In genomic region chr10:24297792-24298191, GRCm38 (mm10) we compare ENCODE assay signal across 10 mouse cellular contexts.
DNase-seq lines count a peak whose midpoint lies in the region; ATAC-seq and TF ChIP-seq lines count a peak whose summit lies in the region.
"Had no signal": no experiment of that assay in that cellular context is flagged by ENCODE, and none has a peak within 500 bp of the region (broad histone marks: within the 10 kb centered on the region; RNA-seq: fewer than 3 reads in every experiment).

No protein-coding gene starts in this region.

- no peak overlapping the region for H3K4me3 ChIP-seq in midbrain, postnatal 0 days (ENCODE audit: low read depth, low read length)
- H3K4me3 ChIP-seq: embryonic facial prominence, embryonic 12.5 days; limb, embryonic 12.5 days had no signal

- no peaks in the 10 kb centered on the region for H3K9me3 ChIP-seq in midbrain, postnatal 0 days (ENCODE audit: low read length)
- H3K9me3 ChIP-seq: embryonic facial prominence, embryonic 12.5 days; limb, embryonic 12.5 days had no signal

- no peak for ATAC-seq in midbrain, postnatal 0 days (ENCODE audit: low FRiP score)

- WGBS in midbrain, postnatal 0 days = 3% methylated on average over 1 of the region's 1 CpGs

- H3K4me2 ChIP-seq in midbrain, postnatal 0 days (ENCODE audit: low read depth, low read length, poor library complexity, severe bottlenecking) = no peak overlapping the region
- H3K4me2 ChIP-seq: embryonic facial prominence, embryonic 12.5 days; limb, embryonic 12.5 days had no signal

- no peaks in the 10 kb centered on the region for H3K27me3 ChIP-seq in midbrain, postnatal 0 days (ENCODE audit: insufficient read depth, low read length)
- H3K27me3 ChIP-seq: embryonic facial prominence, embryonic 12.5 days; limb, embryonic 12.5 days had no signal

- H3K9ac ChIP-seq in midbrain, postnatal 0 days (replicated peaks; ENCODE audit: low read length, poor library complexity, severe bottlenecking) = no peak overlapping the region
- H3K9ac ChIP-seq: embryonic facial prominence, embryonic 12.5 days; limb, embryonic 12.5 days had no signal

- H3K4me1 ChIP-seq in midbrain, postnatal 0 days (ENCODE audit: insufficient read depth, low read length) = no peaks in the 10 kb centered on the region
- H3K4me1 ChIP-seq: embryonic facial prominence, embryonic 12.5 days had no signal

- peak; percentile 77; the same call in 1 of the 2 replicates for TF ChIP-seq CTCF in brain, embryonic 14.5 days (IDR thresholded peaks at IDR 0.05; ENCODE audit: borderline replicate concordance, extremely low read depth, insufficient read depth, insufficient read length)
- TF ChIP-seq CTCF in midbrain, postnatal 0 days (IDR thresholded peaks at IDR 0.05) = peak; percentile 90

- H3K27ac ChIP-seq in midbrain, postnatal 0 days (ENCODE audit: low read depth, low read length) = no peak overlapping the region
- H3K27ac ChIP-seq: embryonic facial prominence, embryonic 12.5 days; limb, embryonic 12.5 days had no signal

- TF ChIP-seq POLR2A in brain, embryonic 14.5 days (IDR thresholded peaks at IDR 0.05; ENCODE audit: borderline replicate concordance, extremely low read depth, insufficient read depth, insufficient read length, poor library complexity, severe bottlenecking) = no peak

- H3K36me3 ChIP-seq in midbrain, postnatal 0 days (ENCODE audit: insufficient read depth, low read length) = no peaks in the 10 kb centered on the region
- H3K36me3 ChIP-seq: embryonic facial prominence, embryonic 12.5 days; limb, embryonic 12.5 days had no signal

- DNase-seq in heart, adult 18-20 months = peak; percentile 13 to 76
- no peak for DNase-seq in heart, adult 11 months
- DNase-seq in right cerebral cortex, postnatal 10 days (ENCODE audit: low spot score in 2 of 2) = peak; percentile 37 to 70
- DNase-seq in right cerebral cortex, postnatal 36 days (ENCODE audit: low spot score in 2 of 2) = no peak
- peak; percentile 71 for DNase-seq in brain, embryonic 14.5 days (ENCODE audit: low read depth)
- DNase-seq in kidney, postnatal 10 days = peak; percentile 80
- DNase-seq in midbrain, postnatal 0 days (ENCODE audit: low spot score) = peak; percentile 74
- no peak for DNase-seq in spleen, postnatal 4 days (ENCODE audit: low spot score in 2 of 2)

Comparison
In these comparisons a context has a peak if more than half of its experiments do, and no peak if none do; other contexts are left out.
1. DNase-seq: peak in heart, adult 18-20 months (2 of 2), right cerebral cortex, postnatal 10 days (2 of 2), brain, embryonic 14.5 days (single experiment), kidney, postnatal 10 days (single experiment) and midbrain, postnatal 0 days (single experiment); none in heart, adult 11 months (single experiment), right cerebral cortex, postnatal 36 days (0 of 2) and spleen, postnatal 4 days (0 of 2).